Mouse (Mus musculus): ENCODE measurements at regions not wholly inside any gene's neighbourhood (a gene's known extent, or its start where the extent isn't known, plus 50 kb on each side); places are given as distances from the start of the nearest gene placed in this dataset.

DNA sequence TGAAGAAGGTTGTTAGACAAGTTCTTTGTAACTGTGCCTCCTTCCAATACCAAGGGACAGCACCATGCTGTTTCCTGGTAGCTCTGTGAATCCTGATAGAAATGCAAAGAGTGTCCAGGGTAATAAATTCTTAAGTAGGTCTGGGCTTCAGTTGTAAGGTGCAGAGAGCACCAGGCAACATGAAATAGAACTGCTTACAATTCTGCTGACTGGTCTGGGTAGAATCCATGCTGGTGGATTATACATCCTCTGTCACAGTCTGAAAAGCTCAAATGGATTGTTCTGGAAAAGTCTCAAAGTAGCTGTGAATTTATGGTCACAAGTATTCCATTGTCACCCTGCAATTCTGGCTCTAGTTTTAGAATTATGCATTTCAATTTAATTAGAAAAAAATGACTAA is 251.7 kb downstream of the Fam84b start:
- TF ChIP-seq POLR2A (IDR thresholded peaks at IDR 0.05; ENCODE audit: insufficient read depth, low read length), result no peak
- no peak for TF ChIP-seq CTCF (IDR thresholded peaks at IDR 0.05; ENCODE audit: low read depth, low read length)
- TF ChIP-seq EP300 (IDR thresholded peaks at IDR 0.05; ENCODE audit: insufficient read depth, low read depth, low read length), result no peak

Data from ES-Bruce4 (cell line).